Mouse (Mus musculus): Measurements from ENCODE around the gene Bcl7a.

GRCm38 (mm10) chr5:123370049-123370448 lies 26.4 kb downstream of the Bcl7a start:
- no peak for TF ChIP-seq CTCF (conservative IDR thresholded peaks at IDR 0.05; ENCODE audit: low read length)
- TF ChIP-seq NANOG (IDR thresholded peaks at IDR 0.05; ENCODE audit: borderline replicate concordance, low read length), result no peak

All from E14TG2a.4 (cell line).